Mouse (Mus musculus): Measurements from ENCODE around the gene Dll3.

DNA sequence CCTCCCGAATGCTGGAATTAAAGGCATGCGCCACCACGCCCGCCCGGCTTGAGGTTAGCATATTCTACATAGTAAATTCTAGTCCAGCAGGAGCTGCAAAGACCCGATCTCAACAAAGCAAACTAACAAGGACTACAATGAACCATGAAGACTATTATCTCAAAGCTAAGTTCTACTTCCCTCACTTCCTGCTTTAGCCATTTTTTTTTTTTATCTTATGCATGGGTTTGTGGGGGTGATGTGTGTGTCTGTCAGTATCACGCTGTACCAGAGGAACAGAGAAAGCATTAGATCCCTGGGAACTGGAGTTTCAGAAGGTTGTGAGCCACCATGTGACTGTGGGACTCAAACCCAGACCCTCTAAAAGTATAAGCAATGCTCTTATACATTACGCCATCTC is 23.3 kb upstream of the Dll3 start:
- TF ChIP-seq MYOG (IDR thresholded peaks at IDR 0.05; ENCODE audit: control insufficient read depth in 1 of 3, insufficient read depth in 1 of 3, insufficient read length in 2 of 3, low read depth in 2 of 3): no peak
- no peak for TF ChIP-seq POLR2A (IDR thresholded peaks at IDR 0.05; ENCODE audit: insufficient read length, low read depth)
- TF ChIP-seq USF1 (IDR thresholded peaks at IDR 0.05; ENCODE audit: low read depth): no peak
- no peak for TF ChIP-seq MAX (IDR thresholded peaks at IDR 0.05; ENCODE audit: low read depth)
- no peak for TF ChIP-seq TCF3 (IDR thresholded peaks at IDR 0.05; ENCODE audit: insufficient read length, low read depth)
- no peak for TF ChIP-seq TCF12 (IDR thresholded peaks at IDR 0.05; ENCODE audit: insufficient read depth, poor library complexity, severe bottlenecking)
- TF ChIP-seq REST (IDR thresholded peaks at IDR 0.05; ENCODE audit: insufficient read depth, insufficient read length): no peak
- TF ChIP-seq SRF (IDR thresholded peaks at IDR 0.05; ENCODE audit: control insufficient read depth, insufficient read length, low read depth): no peak
- no peak for TF ChIP-seq POLR2AphosphoS2 (IDR thresholded peaks at IDR 0.05; ENCODE audit: insufficient read length, low read depth)
- no peak for TF ChIP-seq MYOD1 (IDR thresholded peaks at IDR 0.05; ENCODE audit: control insufficient read depth in 1 of 3, insufficient read length in 2 of 3, low read depth in 2 of 3)
- TF ChIP-seq CEBPB (IDR thresholded peaks at IDR 0.05; ENCODE audit: insufficient read depth, poor library complexity, severe bottlenecking): no peak
- no peak for TF ChIP-seq E2F4 (IDR thresholded peaks at IDR 0.05; ENCODE audit: insufficient read depth)

All from myocyte (in vitro differentiated cells).